Mouse (Mus musculus) stomach, postnatal 0 days (tissue): ENCODE data around the gene Foxk1. TPM values are rescaled to one million over a fixed set of nuclear protein-coding genes. Genes with fewer than 3 reads are reported as not detected.

Source experiments
- ATAC-seq: fragments of 200-750 bp; cut with Nextera tagmentation; 2 replicates; pipeline ENCODE4 v1.8.0; 2017; ENCODE audit not compliant: low FRiP score, low TSS enrichment
- DNase-seq: peaks from one replicate; pipeline ENCODE4 v3.0.0-alpha.2; 2016; ENCODE audit warnings: low spot score
- H3K27ac ChIP-seq: fragments of 300-500 bp; sonication (generic); replicated peaks from 2 replicates; pipeline ENCODE4 v1.5.1; 2014; ENCODE audit warnings: mild to moderate bottlenecking, control low read depth
- H3K27me3 ChIP-seq: fragments of 300-500 bp; sonication (generic); 2 replicates; pipeline ENCODE4 v1.6.1; 2014; ENCODE audit warnings: low read length; ENCODE audit not compliant: control insufficient read depth, insufficient read depth
- H3K36me3 ChIP-seq: fragments of 300-500 bp; sonication (generic); 2 replicates; pipeline ENCODE4 v1.6.1; 2014; ENCODE audit warnings: low read length, mixed read lengths; ENCODE audit not compliant: control insufficient read depth, insufficient read depth
- H3K4me1 ChIP-seq: fragments of 300-500 bp; sonication (generic); replicated peaks from 2 replicates; pipeline ENCODE4 v1.6.1; 2014; ENCODE audit warnings: antibody characterized with exemption; ENCODE audit not compliant: control insufficient read depth, insufficient read depth
- H3K4me2 ChIP-seq: fragments of 300-500 bp; sonication (generic); replicated peaks from 2 replicates; pipeline ENCODE4 v1.6.1; 2014; ENCODE audit warnings: low read depth, mild to moderate bottlenecking, control low read depth, moderate library complexity
- H3K4me3 ChIP-seq: fragments of 300-500 bp; sonication (generic); 2 replicates; pipeline ENCODE4 v1.5.1; 2014; ENCODE audit warnings: low read depth, low read length, control low read depth
- H3K9ac ChIP-seq: fragments of 300-500 bp; sonication (generic); 2 replicates; pipeline ENCODE4 v1.6.1; 2014; ENCODE audit warnings: mild to moderate bottlenecking, low read length, control low read depth, mixed read lengths
- H3K9me3 ChIP-seq: fragments of 300-500 bp; sonication (generic); 2 replicates; pipeline ENCODE4 v1.6.1; 2016; ENCODE audit warnings: low read length; ENCODE audit not compliant: control insufficient read depth
- CTCF ChIP-seq: IDR thresholded peaks from 2 replicates; pipeline ENCODE4 v1.5.1; 2016; ENCODE audit warnings: antibody characterized with exemption, low read depth, mild to moderate bottlenecking, moderate library complexity
- EP300 ChIP-seq: optimal IDR thresholded peaks from 2 replicates; pipeline ENCODE3; 2016; ENCODE audit warnings: antibody characterized with exemption
- whole genome bisulfite sequencing: fragments of 180-500 bp; shearing (Covaris S2); extraction: QIAGEN DNeasy Blood & Tissue Kit; methylation state at CpG from one replicate; pipeline ENCODE4 v1.1.7; 2014; 5-methylcytosine and 5-hydroxymethylcytosine counted together
- polyA plus RNA-seq: library from polyadenylated mRNA; unstranded; fragments of >200 nt; fragmentation: Nextera tagmentation; extraction: Ambion mirVana; gene quantifications from 2 replicates; pipeline ENCODE4 v1.2.1, GENCODE M21; 2015

Foxk1 gene
- polyA plus RNA-seq, result 3.5 and 3.8 TPM in 2 replicates

DNA sequence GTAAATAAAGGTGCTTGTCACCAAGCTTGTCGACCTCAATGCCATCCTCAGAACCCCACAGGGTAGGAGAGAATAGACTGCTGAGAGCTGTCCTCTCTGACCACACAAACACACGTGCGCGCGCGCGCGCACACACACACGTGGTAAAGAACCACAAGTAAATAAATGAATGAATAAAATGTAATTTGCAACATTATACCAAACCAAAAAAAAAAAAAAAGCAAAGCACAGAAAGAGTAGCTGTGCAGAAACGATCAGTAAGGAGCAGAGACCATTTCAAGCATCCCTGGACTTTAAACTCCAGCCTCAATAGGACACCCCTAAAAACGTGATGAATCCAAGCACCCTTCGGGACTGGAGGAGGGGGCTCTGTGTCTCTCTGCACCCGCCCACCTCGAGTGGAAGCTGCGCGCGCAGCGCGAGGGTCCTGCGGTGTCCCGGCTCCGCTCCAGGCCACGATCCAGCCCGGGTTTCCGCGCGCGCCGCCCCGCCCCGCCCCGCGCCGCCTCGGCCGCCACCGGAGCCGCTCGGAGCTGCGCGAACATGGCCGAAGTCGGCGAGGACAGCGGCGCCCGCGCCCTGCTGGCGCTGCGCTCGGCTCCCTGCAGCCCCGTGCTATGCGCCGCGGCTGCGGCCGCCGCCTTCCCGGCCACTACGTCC, at the start of gene Foxk1:
TSS of gene Foxk1 (plus strand) at position 517 of the 660 bp plus-strand sequence.
- H3K4me3 ChIP-seq, result peak within 1 kb of the TSS; percentile 91
- H3K27ac ChIP-seq, result peak within 1 kb of the TSS; percentile 91
- peak; percentile 89 for ATAC-seq
- H3K4me2 ChIP-seq, result peak within 1 kb of the TSS; percentile 76
- no peaks in the 10 kb centered on the region for H3K36me3 ChIP-seq
- H3K4me1 ChIP-seq, result peaks cover 11% of the 10 kb centered on the region
- H3K27me3 ChIP-seq, result no peaks in the 10 kb centered on the region
- WGBS, result under 1% methylated on average over 46 of the region's 60 CpGs
- TF ChIP-seq EP300 (no peak), CTCF (no peak)
- no peaks in the 10 kb centered on the region for H3K9me3 ChIP-seq
- peak within 1 kb of the TSS; percentile 98 for H3K9ac ChIP-seq
- peak; percentile 90 for DNase-seq

GRCm38 (mm10) chr5:142352336-142352892, 48.9 kb upstream of the Foxk1 start:
- Histone ChIP-seq H3K27ac (no peak overlapping the region), H3K9me3 (no peaks in the 10 kb centered on the region), H3K4me2 (no peak overlapping the region), H3K4me3 (no peak overlapping the region), H3K27me3 (no peaks in the 10 kb centered on the region), H3K36me3 (no peaks in the 10 kb centered on the region), H3K9ac (no peak overlapping the region), H3K4me1 (no peaks in the 10 kb centered on the region)
- TF ChIP-seq EP300 (no peak), CTCF (no peak)
- ATAC-seq (no peak), DNase-seq (no peak)
- 75% methylated on average over 5 of the region's 5 CpGs for WGBS

DNA sequence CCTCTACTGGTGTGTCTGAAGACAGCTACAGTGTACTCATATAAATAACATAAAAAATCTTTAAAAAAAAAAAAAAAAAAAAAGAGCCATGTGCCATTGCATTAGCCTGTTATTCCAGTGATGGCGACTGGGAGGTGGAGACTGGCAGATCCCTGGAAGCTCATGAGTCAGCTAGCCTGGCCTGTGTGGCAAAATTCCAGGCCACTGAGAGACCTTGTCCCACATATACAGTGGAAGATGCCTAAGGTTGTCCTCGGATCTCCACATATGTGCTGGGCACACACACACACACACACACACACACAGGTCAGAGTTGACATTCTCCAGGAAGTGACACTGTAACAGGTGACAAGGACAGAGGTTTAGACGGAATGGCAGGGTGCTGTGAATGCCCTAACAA, 46.2 kb upstream of the Foxk1 start:
- H3K36me3 ChIP-seq, result no peaks in the 10 kb centered on the region
- ATAC-seq, result no peak
- H3K27me3 ChIP-seq, result no peaks in the 10 kb centered on the region
- WGBS, result 82% methylated on average over 3 of the region's 3 CpGs
- no peak overlapping the region for H3K27ac ChIP-seq
- H3K4me1 ChIP-seq, result no peaks in the 10 kb centered on the region
- H3K9me3 ChIP-seq, result no peaks in the 10 kb centered on the region
- H3K9ac ChIP-seq, result no peak overlapping the region
- H3K4me2 ChIP-seq, result no peak overlapping the region
- TF ChIP-seq CTCF, result no peak
- no peak for TF ChIP-seq EP300
- H3K4me3 ChIP-seq, result no peak overlapping the region
- DNase-seq, result no peak

- no peak overlapping the region for H3K9ac ChIP-seq
- 52% methylated on average over 5 of the region's 5 CpGs for whole genome bisulfite sequencing
Observed at GRCm38 (mm10) chr5:142361166-142361565, 40.1 kb upstream of the Foxk1 start.

GRCm38 (mm10) chr5:142362894-142363293, 38.4 kb upstream of the Foxk1 start:
- Histone ChIP-seq H3K4me2 (no peak overlapping the region), H3K36me3 (no peaks in the 10 kb centered on the region), H3K9me3 (no peaks in the 10 kb centered on the region), H3K4me1 (peaks cover 4% of the 10 kb centered on the region; the same call in 1 of the 2 replicates), H3K9ac (no peak overlapping the region), H3K4me3 (no peak overlapping the region), H3K27ac (no peak overlapping the region), H3K27me3 (no peaks in the 10 kb centered on the region)
- WGBS, result 61% methylated on average over 3 of the region's 3 CpGs
- TF ChIP-seq CTCF, result no peak
- no peak for TF ChIP-seq EP300
- ATAC-seq, result no peak
- DNase-seq, result no peak

More at GRCm38 (mm10) chr5:142361166-142361565, 40.1 kb upstream of the Foxk1 start:
- ATAC-seq (no peak), DNase-seq (no peak)
- H3K36me3 ChIP-seq, result no peaks in the 10 kb centered on the region
- no peaks in the 10 kb centered on the region for H3K4me1 ChIP-seq
- H3K27ac ChIP-seq, result no peak overlapping the region
- H3K27me3 ChIP-seq, result no peaks in the 10 kb centered on the region
- no peaks in the 10 kb centered on the region for H3K9me3 ChIP-seq
- TF ChIP-seq EP300 (no peak), CTCF (no peak)
- H3K4me3 ChIP-seq, result no peak overlapping the region
- H3K4me2 ChIP-seq, result no peak overlapping the region

- no peak for ATAC-seq
- no peak for TF ChIP-seq CTCF
- H3K4me2 ChIP-seq, result no peak overlapping the region
- H3K4me3 ChIP-seq, result no peak overlapping the region
- DNase-seq, result no peak
- H3K4me1 ChIP-seq, result peaks cover 4% of the 10 kb centered on the region; the same call in 1 of the 2 replicates
- 49% methylated on average over 5 of the region's 5 CpGs for WGBS
- no peak overlapping the region for H3K9ac ChIP-seq
- no peaks in the 10 kb centered on the region for H3K27me3 ChIP-seq
- no peak overlapping the region for H3K27ac ChIP-seq
- no peaks in the 10 kb centered on the region for H3K9me3 ChIP-seq
- no peaks in the 10 kb centered on the region for H3K36me3 ChIP-seq
Observed at GRCm38 (mm10) chr5:142364095-142364494, 37.2 kb upstream of the Foxk1 start.
